Mouse (Mus musculus) megakaryocyte, embryonic 14.5 days (primary cell): ENCODE results near the gene Smoc1. TPM values are rescaled to one million over a fixed set of nuclear protein-coding genes. Genes with fewer than 3 reads are reported as not detected.

Experiments
- H3K27me3 ChIP-seq: replicated peaks from 2 replicates; pipeline ENCODE3; 2012; ENCODE audit warnings: inconsistent platforms
- H3K36me3 ChIP-seq: replicated peaks from 2 replicates; pipeline ENCODE3; 2012; ENCODE audit warnings: low read length, inconsistent platforms, mixed read lengths
- H3K4me1 ChIP-seq: 2 replicates; pipeline ENCODE4 v1.6.1; 2012; ENCODE audit warnings: inconsistent platforms
- H3K4me3 ChIP-seq: replicated peaks from 2 replicates; pipeline ENCODE3; 2012; ENCODE audit warnings: moderate library complexity, mild to moderate bottlenecking, inconsistent platforms
- H3K9me3 ChIP-seq: 2 replicates; pipeline ENCODE4 v1.6.1; 2012; ENCODE audit warnings: inconsistent platforms
- FLI1 ChIP-seq: IDR thresholded peaks from 2 replicates; pipeline ENCODE4 v1.6.1; 2012; ENCODE audit warnings: low read length, inconsistent platforms, mixed read lengths
- GATA1 ChIP-seq: IDR thresholded peaks from 3 replicates; pipeline ENCODE4 v1.6.1; 2012; ENCODE audit warnings: mixed read lengths, low read length, inconsistent platforms, borderline replicate concordance
- polyA plus RNA-seq: library from polyadenylated mRNA; stranded (reverse); fragments of >175 nt; gene quantifications from 2 replicates; pipeline ENCODE4 v1.2.3, GENCODE M21; 2012; ENCODE audit warnings: low replicate concordance; ENCODE audit not compliant: insufficient read depth

The Smoc1 gene
- polyA plus RNA-seq, 1 experiment = 0.09 TPM

GRCm38 (mm10) chr12:81170076-81170475, 143.5 kb downstream of the Smoc1 start:
- Histone ChIP-seq H3K4me1 (no peaks in the 10 kb centered on the region), H3K36me3 (no peaks in the 10 kb centered on the region), H3K9me3 (no peaks in the 10 kb centered on the region), H3K4me3 (no peak overlapping the region), H3K27me3 (peaks cover 3% of the 10 kb centered on the region)
- TF ChIP-seq FLI1 = no peak
- no peak for TF ChIP-seq GATA1

- no peaks in the 10 kb centered on the region for H3K36me3 ChIP-seq
- no peaks in the 10 kb centered on the region for H3K9me3 ChIP-seq
- H3K27me3 ChIP-seq = peaks cover 4% of the 10 kb centered on the region
- TF ChIP-seq GATA1 = no peak
- no peak for TF ChIP-seq FLI1
- H3K4me1 ChIP-seq = no peaks in the 10 kb centered on the region
- no peak overlapping the region for H3K4me3 ChIP-seq
Observed at GRCm38 (mm10) chr12:81173011-81173410, 146.4 kb downstream of the Smoc1 start.

GRCm38 (mm10) chr12:81173893-81174292, 147.3 kb downstream of the Smoc1 start:
- Histone ChIP-seq H3K36me3 (no peaks in the 10 kb centered on the region), H3K4me3 (no peak overlapping the region), H3K4me1 (no peaks in the 10 kb centered on the region), H3K27me3 (peaks cover 4% of the 10 kb centered on the region), H3K9me3 (no peaks in the 10 kb centered on the region)
- TF ChIP-seq GATA1 (no peak), FLI1 (no peak)

- Histone ChIP-seq H3K4me3 (no peak overlapping the region), H3K9me3 (no peaks in the 10 kb centered on the region), H3K4me1 (no peaks in the 10 kb centered on the region), H3K27me3 (peaks cover 6% of the 10 kb centered on the region), H3K36me3 (no peaks in the 10 kb centered on the region)
- TF ChIP-seq FLI1 = no peak
- TF ChIP-seq GATA1 = no peak
Observed at GRCm38 (mm10) chr12:81175252-81175651, 148.6 kb downstream of the Smoc1 start.

- peaks cover 12% of the 10 kb centered on the region for H3K27me3 ChIP-seq
Observed at GRCm38 (mm10) chr12:81182073-81182472, 155.5 kb downstream of the Smoc1 start.

GRCm38 (mm10) chr12:81184967-81185366, 158.4 kb downstream of the Smoc1 start:
- no peaks in the 10 kb centered on the region for H3K36me3 ChIP-seq
- no peak overlapping the region for H3K4me3 ChIP-seq
- H3K27me3 ChIP-seq = peaks cover 12% of the 10 kb centered on the region
- H3K9me3 ChIP-seq = no peaks in the 10 kb centered on the region
- H3K4me1 ChIP-seq = peaks cover 35% of the 10 kb centered on the region
- TF ChIP-seq FLI1 = no peak
- no peak for TF ChIP-seq GATA1

More at GRCm38 (mm10) chr12:81182073-81182472, 155.5 kb downstream of the Smoc1 start:
- Histone ChIP-seq H3K36me3 (no peaks in the 10 kb centered on the region), H3K9me3 (no peaks in the 10 kb centered on the region), H3K4me3 (no peak overlapping the region), H3K4me1 (peaks cover 19% of the 10 kb centered on the region)
- no peak for TF ChIP-seq FLI1
- TF ChIP-seq GATA1 = no peak

GRCm38 (mm10) chr12:81186081-81186480, 159.5 kb downstream of the Smoc1 start:
- no peaks in the 10 kb centered on the region for H3K9me3 ChIP-seq
- H3K4me3 ChIP-seq = no peak overlapping the region
- H3K4me1 ChIP-seq = peaks cover 35% of the 10 kb centered on the region
- H3K27me3 ChIP-seq = peaks cover 10% of the 10 kb centered on the region
- H3K36me3 ChIP-seq = no peaks in the 10 kb centered on the region
- no peak for TF ChIP-seq FLI1
- TF ChIP-seq GATA1 = no peak

- TF ChIP-seq GATA1 = no peak
- no peak for TF ChIP-seq FLI1
- H3K4me1 ChIP-seq = peaks cover 35% of the 10 kb centered on the region
- H3K9me3 ChIP-seq = no peaks in the 10 kb centered on the region
- no peaks in the 10 kb centered on the region for H3K36me3 ChIP-seq
- no peak overlapping the region for H3K4me3 ChIP-seq
- peaks cover 8% of the 10 kb centered on the region for H3K27me3 ChIP-seq
Observed at GRCm38 (mm10) chr12:81186668-81187067, 160.1 kb downstream of the Smoc1 start.

GRCm38 (mm10) chr12:81188423-81188822, 161.8 kb downstream of the Smoc1 start:
- Histone ChIP-seq H3K4me1 (peaks cover 35% of the 10 kb centered on the region), H3K9me3 (no peaks in the 10 kb centered on the region), H3K4me3 (no peak overlapping the region), H3K27me3 (peaks cover 8% of the 10 kb centered on the region), H3K36me3 (no peaks in the 10 kb centered on the region)
- no peak for TF ChIP-seq FLI1
- no peak for TF ChIP-seq GATA1

GRCm38 (mm10) chr12:81188996-81189395, 162.4 kb downstream of the Smoc1 start:
- no peaks in the 10 kb centered on the region for H3K9me3 ChIP-seq
- H3K4me3 ChIP-seq = no peak overlapping the region
- H3K4me1 ChIP-seq = peaks cover 31% of the 10 kb centered on the region
- H3K36me3 ChIP-seq = no peaks in the 10 kb centered on the region
- peaks cover 8% of the 10 kb centered on the region for H3K27me3 ChIP-seq
- TF ChIP-seq FLI1 = no peak
- TF ChIP-seq GATA1 = no peak

- TF ChIP-seq GATA1 = no peak
- no peak for TF ChIP-seq FLI1
- H3K9me3 ChIP-seq = no peaks in the 10 kb centered on the region
- peaks cover 8% of the 10 kb centered on the region for H3K27me3 ChIP-seq
- no peak overlapping the region for H3K4me3 ChIP-seq
- H3K36me3 ChIP-seq = no peaks in the 10 kb centered on the region
- H3K4me1 ChIP-seq = peaks cover 31% of the 10 kb centered on the region
Observed at GRCm38 (mm10) chr12:81189636-81190035, 163.0 kb downstream of the Smoc1 start.

GRCm38 (mm10) chr12:81193968-81194367, 167.4 kb downstream of the Smoc1 start:
- no peaks in the 10 kb centered on the region for H3K9me3 ChIP-seq
- H3K4me3 ChIP-seq = no peak overlapping the region
- peaks cover 3% of the 10 kb centered on the region for H3K27me3 ChIP-seq
- peaks cover 25% of the 10 kb centered on the region for H3K4me1 ChIP-seq
- TF ChIP-seq GATA1 (no peak), FLI1 (no peak)
- no peaks in the 10 kb centered on the region for H3K36me3 ChIP-seq
